Mouse (Mus musculus) liver, embryonic 13.5 days (tissue): ENCODE measurements around the gene Gm20503. TPM values are rescaled to one million over a fixed set of nuclear protein-coding genes. Genes with fewer than 3 reads are reported as not detected.

Experiments used
- ATAC-seq: fragments of 200-750 bp; cut with Nextera tagmentation; 2 replicates; pipeline ENCODE4 v1.8.0; 2017; ENCODE audit warnings: low read depth, mild to moderate bottlenecking, moderate number of reproducible peaks, moderate library complexity
- DNase-seq: peaks from one replicate; pipeline ENCODE4 v3.0.0; 2022
- H3K27ac ChIP-seq: fragments of 300-500 bp; sonication (generic); 2 replicates; pipeline ENCODE4 v1.5.1; 2015; ENCODE audit warnings: moderate library complexity, mild to moderate bottlenecking, inconsistent platforms
- H3K27me3 ChIP-seq: fragments of 300-500 bp; sonication (generic); 2 replicates; pipeline ENCODE4 v1.6.1; 2015; ENCODE audit warnings: mild to moderate bottlenecking, inconsistent platforms
- H3K36me3 ChIP-seq: fragments of 300-500 bp; sonication (generic); 2 replicates; pipeline ENCODE4 v1.6.1; 2015; ENCODE audit warnings: mild to moderate bottlenecking, inconsistent platforms
- H3K4me1 ChIP-seq: fragments of 300-500 bp; sonication (generic); replicated peaks from 2 replicates; pipeline ENCODE4 v1.6.1; 2015; ENCODE audit warnings: inconsistent platforms
- H3K4me2 ChIP-seq: fragments of 300-500 bp; sonication (generic); 2 replicates; pipeline ENCODE4 v1.6.1; 2015; ENCODE audit warnings: inconsistent platforms, mild to moderate bottlenecking, moderate library complexity
- H3K4me3 ChIP-seq: fragments of 300-500 bp; sonication (generic); replicated peaks from 2 replicates; pipeline ENCODE4 v1.5.1; 2015; ENCODE audit warnings: mild to moderate bottlenecking, inconsistent platforms
- H3K9ac ChIP-seq: fragments of 300-500 bp; sonication (generic); 2 replicates; pipeline ENCODE4 v1.6.1; 2015; ENCODE audit warnings: mild to moderate bottlenecking, inconsistent platforms
- H3K9me3 ChIP-seq: fragments of 300-500 bp; sonication (generic); replicated peaks from 2 replicates; pipeline ENCODE4 v1.6.1; 2016; ENCODE audit warnings: inconsistent platforms
- WGBS: fragments of 180-500 bp; shearing (Covaris S2); methylation state at CpG from one replicate; pipeline ENCODE4 v1.1.7; 2015; ENCODE audit not compliant: insufficient replicate concordance; 5-methylcytosine and 5-hydroxymethylcytosine counted together
- polyA plus RNA-seq: library from polyadenylated mRNA; unstranded; fragments of >200 nt; fragmentation: Nextera tagmentation; extraction: Ambion mirVana; gene quantifications from 2 replicates; pipeline ENCODE4 v1.2.1, GENCODE M21; 2015

Gene Gm20503
- polyA plus RNA-seq: 8.0 and 9.3 TPM in 2 replicates

- ATAC-seq: peak; percentile 98
- no peaks in the 10 kb centered on the region for H3K9me3 ChIP-seq
- peak within 1 kb of the TSS; percentile 98 for H3K4me2 ChIP-seq
- H3K9ac ChIP-seq: peak within 1 kb of the TSS; percentile 95
- no peaks in the 10 kb centered on the region for H3K27me3 ChIP-seq
- peak within 1 kb of the TSS; percentile 97 for H3K4me3 ChIP-seq
- peak within 1 kb of the TSS; percentile 87 for H3K27ac ChIP-seq
- H3K4me1 ChIP-seq: peaks cover 55% of the 10 kb centered on the region
- under 1% methylated on average over 82 of the region's 89 CpGs for WGBS
- DNase-seq: peak; percentile 87
- no peaks in the 10 kb centered on the region for H3K36me3 ChIP-seq
These were observed at the start of gene Gm20503 for GRCm38 (mm10) chr4:59002948-59003805. Gene Gm20503 (plus strand): TSS chr4:59003210.

GRCm38 (mm10) chr4:58961719-58962118 lies 41.3 kb upstream of the Gm20503 start:
- no peak overlapping the region for H3K9ac ChIP-seq
- ATAC-seq (no peak), DNase-seq (no peak)
- H3K4me1 ChIP-seq: no peaks in the 10 kb centered on the region
- H3K4me2 ChIP-seq: no peak overlapping the region
- 75% methylated on average over 15 of the region's 15 CpGs for WGBS
- H3K36me3 ChIP-seq: no peaks in the 10 kb centered on the region
- no peaks in the 10 kb centered on the region for H3K27me3 ChIP-seq
- no peak overlapping the region for H3K27ac ChIP-seq
- no peaks in the 10 kb centered on the region for H3K9me3 ChIP-seq
- H3K4me3 ChIP-seq: no peak overlapping the region

- Histone ChIP-seq H3K27me3 (no peaks in the 10 kb centered on the region), H3K36me3 (no peaks in the 10 kb centered on the region), H3K4me3 (no peak overlapping the region), H3K4me1 (no peaks in the 10 kb centered on the region), H3K27ac (no peak overlapping the region), H3K9ac (no peak overlapping the region), H3K9me3 (no peaks in the 10 kb centered on the region), H3K4me2 (no peak overlapping the region)
- 71% methylated on average over 4 of the region's 4 CpGs for WGBS
- DNase-seq: no peak
- ATAC-seq: no peak
These were observed 39.7 kb upstream of the Gm20503 start for GRCm38 (mm10) chr4:58963271-58963670.

GRCm38 (mm10) chr4:58965136-58965535 lies 37.9 kb upstream of the Gm20503 start:
- 64% methylated on average over 1 of the region's 1 CpGs for WGBS
- H3K36me3 ChIP-seq: no peaks in the 10 kb centered on the region
- no peak overlapping the region for H3K4me3 ChIP-seq
- H3K9me3 ChIP-seq: no peaks in the 10 kb centered on the region
- H3K9ac ChIP-seq: no peak overlapping the region
- H3K4me2 ChIP-seq: no peak overlapping the region
- H3K27ac ChIP-seq: no peak overlapping the region
- H3K27me3 ChIP-seq: no peaks in the 10 kb centered on the region
- DNase-seq (no peak), ATAC-seq (no peak)
- H3K4me1 ChIP-seq: peaks cover 8% of the 10 kb centered on the region

GRCm38 (mm10) chr4:58970678-58971077 lies 32.3 kb upstream of the Gm20503 start:
- H3K36me3 ChIP-seq: peaks cover 11% of the 10 kb centered on the region
- no peak overlapping the region for H3K4me3 ChIP-seq
- peak overlapping the region; percentile 32 for H3K27ac ChIP-seq
- peak; percentile 97 for ATAC-seq
- H3K27me3 ChIP-seq: no peaks in the 10 kb centered on the region
- H3K4me2 ChIP-seq: peak overlapping the region; percentile 44
- H3K9ac ChIP-seq: no peak overlapping the region
- peaks cover 28% of the 10 kb centered on the region for H3K4me1 ChIP-seq
- 23% methylated on average over 4 of the region's 4 CpGs for WGBS
- DNase-seq: peak; percentile 74
- no peaks in the 10 kb centered on the region for H3K9me3 ChIP-seq

GRCm38 (mm10) chr4:58975711-58976110 lies 27.3 kb upstream of the Gm20503 start:
- DNase-seq: no peak

GRCm38 (mm10) chr4:58981421-58981820 lies 21.6 kb upstream of the Gm20503 start:
- ATAC-seq (no peak), DNase-seq (no peak)
- H3K4me1 ChIP-seq: peaks cover 20% of the 10 kb centered on the region
- no peak overlapping the region for H3K27ac ChIP-seq
- no peak overlapping the region for H3K9ac ChIP-seq
- no peak overlapping the region for H3K4me3 ChIP-seq
- H3K27me3 ChIP-seq: no peaks in the 10 kb centered on the region
- H3K36me3 ChIP-seq: peaks cover 7% of the 10 kb centered on the region; the same call in 1 of the 2 replicates
- WGBS: 79% methylated on average over 6 of the region's 6 CpGs
- no peak overlapping the region for H3K4me2 ChIP-seq
- no peaks in the 10 kb centered on the region for H3K9me3 ChIP-seq

More at GRCm38 (mm10) chr4:58975711-58976110, 27.3 kb upstream of the Gm20503 start:
- WGBS: 76% methylated on average over 5 of the region's 5 CpGs
- ATAC-seq: no peak
- peaks cover 12% of the 10 kb centered on the region for H3K36me3 ChIP-seq
- no peak overlapping the region for H3K9ac ChIP-seq
- no peak overlapping the region for H3K4me3 ChIP-seq
- H3K4me2 ChIP-seq: no peak overlapping the region
- H3K27me3 ChIP-seq: no peaks in the 10 kb centered on the region
- H3K4me1 ChIP-seq: peaks cover 13% of the 10 kb centered on the region
- no peak overlapping the region for H3K27ac ChIP-seq
- no peaks in the 10 kb centered on the region for H3K9me3 ChIP-seq

GRCm38 (mm10) chr4:58982806-58983205 lies 20.2 kb upstream of the Gm20503 start:
- no peak for DNase-seq
- ATAC-seq: no peak
- Histone ChIP-seq H3K4me1 (peaks cover 33% of the 10 kb centered on the region), H3K27ac (no peak overlapping the region), H3K36me3 (peaks cover 7% of the 10 kb centered on the region; the same call in 1 of the 2 replicates), H3K4me3 (no peak overlapping the region), H3K4me2 (no peak overlapping the region), H3K27me3 (no peaks in the 10 kb centered on the region), H3K9ac (no peak overlapping the region), H3K9me3 (no peaks in the 10 kb centered on the region)
- 80% methylated on average over 8 of the region's 8 CpGs for WGBS

- peak; percentile 62 for ATAC-seq
- peak overlapping the region; percentile 39 for H3K4me2 ChIP-seq
These were observed 17.8 kb upstream of the Gm20503 start for GRCm38 (mm10) chr4:58985157-58985648.

GRCm38 (mm10) chr4:58986540-58987190 lies 16.3 kb upstream of the Gm20503 start, which contains the start of gene Ptgr1:
Gene Ptgr1 (minus strand): TSS chr4:58987119.
- ATAC-seq: peak; percentile 75
- 0 out of 2 replicates have a peak, but pooled peaks cover 3% of the 10 kb centered on the region for H3K36me3 ChIP-seq
- under 1% methylated on average over 28 of the region's 28 CpGs for WGBS
- H3K4me2 ChIP-seq: peak within 1 kb of the TSS; percentile 94
- no peaks in the 10 kb centered on the region for H3K27me3 ChIP-seq
- no peaks in the 10 kb centered on the region for H3K9me3 ChIP-seq
- peak within 1 kb of the TSS; percentile 67 for H3K27ac ChIP-seq
- peak within 1 kb of the TSS; percentile 72 for H3K4me3 ChIP-seq
- peak; percentile 74 for DNase-seq
- peak within 1 kb of the TSS; percentile 69 for H3K9ac ChIP-seq
- H3K4me1 ChIP-seq: peaks cover 67% of the 10 kb centered on the region

More at GRCm38 (mm10) chr4:58985157-58985648, 17.8 kb upstream of the Gm20503 start:
- no peak overlapping the region for H3K9ac ChIP-seq
- H3K9me3 ChIP-seq: no peaks in the 10 kb centered on the region
- no peaks in the 10 kb centered on the region for H3K27me3 ChIP-seq
- 6% methylated on average over 7 of the region's 7 CpGs for WGBS
- H3K36me3 ChIP-seq: peaks cover 7% of the 10 kb centered on the region; the same call in 1 of the 2 replicates
- no peak overlapping the region; the same call in 1 of the 2 replicates for H3K4me3 ChIP-seq
- peak overlapping the region; percentile 11; the same call in 1 of the 2 replicates for H3K27ac ChIP-seq
- peak; percentile 62 for DNase-seq
- H3K4me1 ChIP-seq: peaks cover 52% of the 10 kb centered on the region

GRCm38 (mm10) chr4:58989303-58989898 lies 13.6 kb upstream of the Gm20503 start:
- H3K4me1 ChIP-seq: peaks cover 91% of the 10 kb centered on the region

More at GRCm38 (mm10) chr4:58989303-58989898, 13.6 kb upstream of the Gm20503 start:
- H3K27ac ChIP-seq: no peak overlapping the region
- DNase-seq (no peak), ATAC-seq (no peak)
- WGBS: 51% methylated on average over 7 of the region's 7 CpGs
- no peaks in the 10 kb centered on the region for H3K36me3 ChIP-seq
- no peaks in the 10 kb centered on the region for H3K9me3 ChIP-seq
- no peaks in the 10 kb centered on the region for H3K27me3 ChIP-seq
- no peak overlapping the region for H3K4me2 ChIP-seq
- no peak overlapping the region for H3K4me3 ChIP-seq
- no peak overlapping the region for H3K9ac ChIP-seq
